Mouse (Mus musculus): ENCODE data around the gene Stox1. TPM values are rescaled to one million over a fixed set of nuclear protein-coding genes. Genes with fewer than 3 reads are reported as not detected.

Gene Stox1
- polyA plus RNA-seq (2017; shearing (Covaris generic)): 1 to 10 TPM; 1.6 to 1.9 TPM

DNA sequence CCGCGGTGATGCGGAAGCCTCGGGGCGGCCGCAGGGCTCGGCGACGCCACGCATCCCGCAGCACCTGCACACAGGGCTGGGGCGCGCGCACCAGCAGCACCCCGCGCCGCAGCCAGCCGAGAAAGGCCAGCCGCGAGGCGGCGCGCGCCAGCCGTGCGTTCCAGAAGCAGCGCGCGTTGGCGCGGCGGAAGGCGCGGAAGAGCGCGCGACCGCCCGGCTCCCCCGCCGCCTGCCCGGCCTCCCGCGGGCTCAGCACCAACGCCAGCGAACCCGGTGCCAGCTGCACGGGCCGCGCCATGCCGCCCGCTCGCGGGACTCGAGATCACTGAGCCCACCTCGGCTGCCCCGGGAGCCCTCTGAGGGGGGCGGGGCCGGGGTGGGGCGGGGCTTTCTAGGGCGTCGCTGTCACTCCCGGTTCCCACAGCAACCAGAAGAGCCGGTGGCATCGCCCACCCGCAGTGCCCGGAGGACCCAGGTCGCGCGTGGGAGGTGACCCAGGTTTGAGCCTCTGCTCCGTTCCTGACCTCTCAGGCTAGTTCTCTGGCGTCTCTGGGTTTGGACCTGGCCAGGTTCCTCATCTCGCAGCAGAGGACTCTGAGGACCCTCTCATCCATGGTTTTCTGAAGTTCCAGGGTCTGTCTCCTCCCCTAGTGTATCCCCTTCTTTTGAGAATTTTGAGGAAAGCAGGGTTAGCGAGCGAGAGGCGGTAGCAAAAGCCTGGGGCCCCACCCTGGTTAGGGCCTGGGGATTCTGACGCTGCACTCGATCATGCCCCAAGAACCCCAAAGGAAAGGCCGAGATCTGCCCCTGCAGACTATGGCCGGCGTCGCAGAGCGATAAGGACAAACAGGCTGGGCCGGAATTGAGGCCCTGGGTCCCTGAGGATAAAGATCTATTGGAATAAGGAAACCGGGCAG lies at the start of gene Stox1:
TSS of gene Stox1 (minus strand) at position 358 of the 917 bp plus-strand sequence.

DNA sequence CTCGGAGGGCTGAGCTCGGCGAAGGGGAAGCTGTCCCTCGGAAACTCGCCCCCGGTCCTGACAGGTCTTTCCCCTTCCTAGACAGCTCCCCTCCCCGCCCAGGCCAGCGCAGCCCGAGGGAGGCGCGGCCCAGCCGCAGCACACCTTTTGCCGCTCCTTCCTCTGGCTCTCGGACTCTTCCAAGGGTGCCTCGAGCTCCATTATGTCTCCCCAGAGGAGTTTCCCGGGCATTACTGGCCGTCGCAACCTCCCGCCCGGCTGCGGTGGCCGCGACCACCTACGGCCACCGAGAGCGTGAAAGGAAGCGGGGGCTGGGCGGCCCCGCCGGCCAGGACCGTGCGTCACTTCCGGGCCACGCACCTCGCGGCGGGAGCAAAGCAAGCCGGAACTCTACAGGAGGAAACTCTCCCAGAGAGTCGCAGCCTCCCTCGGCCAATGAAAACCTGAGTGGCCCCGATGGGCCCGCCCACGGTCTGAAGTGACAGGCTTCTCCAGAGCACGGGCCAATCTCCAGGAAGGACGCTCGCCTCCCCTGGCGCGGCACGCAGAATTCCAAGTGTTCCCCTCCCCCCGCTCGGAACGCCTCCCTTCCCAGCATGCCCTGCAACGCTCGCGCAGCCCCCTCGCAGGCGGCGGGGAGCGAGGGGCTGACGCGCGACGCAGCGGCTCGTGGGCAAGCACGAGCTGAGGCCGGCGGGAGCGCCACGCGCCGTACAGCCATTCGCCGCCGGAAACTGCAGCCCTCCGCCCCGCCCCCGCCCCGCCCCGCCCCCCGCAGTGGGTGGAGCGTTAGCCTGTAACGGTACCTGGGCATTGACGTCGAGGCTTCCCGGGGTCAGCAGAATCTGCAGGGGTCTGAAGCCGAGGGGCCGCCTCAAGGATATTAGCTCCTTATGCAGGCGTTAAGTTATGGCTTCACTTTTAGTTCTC lies 74.8 kb downstream of the Stox1 start, which contains the start of gene Ddx50:
TSS of gene Ddx50 (minus strand) at position 338 of the 930 bp plus-strand sequence.

Other genes with a start within 250 kb of the Stox1 start
- 10 to 100 TPM; 60.1 to 82.5 TPM for gene Vps26a, start 239.3 kb downstream of the Stox1 start, polyA plus RNA-seq (2017; shearing (Covaris generic))
- 1,000 to 10,000 TPM; 1,235 to 1,901 TPM for gene Srgn, start 198.7 kb downstream of the Stox1 start, polyA plus RNA-seq (2017; shearing (Covaris generic))
- gene Kif1bp, start 147.7 kb downstream of the Stox1 start, polyA plus RNA-seq (2017; shearing (Covaris generic)): 10 to 100 TPM; 33.0 to 35.5 TPM
- gene Ddx21, start 123.8 kb downstream of the Stox1 start, polyA plus RNA-seq (2017; shearing (Covaris generic)): 10 to 100 TPM; 36.1 to 42.4 TPM
- gene Ddx50, start 74.9 kb downstream of the Stox1 start, polyA plus RNA-seq (2017; shearing (Covaris generic)): 100 to 1,000 TPM; 122 to 149 TPM
- gene Ccar1, start 66.2 kb upstream of the Stox1 start, polyA plus RNA-seq (2017; shearing (Covaris generic)): 100 to 1,000 TPM; 120 to 144 TPM
- 10 to 100 TPM in 1 of 2 experiments, 1 to 10 TPM in 1; 9.0 to 11.9 TPM for gene Tet1, start 182.9 kb upstream of the Stox1 start, polyA plus RNA-seq (2017; shearing (Covaris generic))
- gene Slc25a16, start 194.5 kb upstream of the Stox1 start, polyA plus RNA-seq (2017; shearing (Covaris generic)): 10 to 100 TPM; 17.4 to 17.6 TPM
- 1 to 10 TPM; 4.6 to 5.9 TPM for gene Dna2, start 220.9 kb upstream of the Stox1 start, polyA plus RNA-seq (2017; shearing (Covaris generic))